12 mouse cellular contexts compared by ENCODE assay signal in the genomic region with DNA sequence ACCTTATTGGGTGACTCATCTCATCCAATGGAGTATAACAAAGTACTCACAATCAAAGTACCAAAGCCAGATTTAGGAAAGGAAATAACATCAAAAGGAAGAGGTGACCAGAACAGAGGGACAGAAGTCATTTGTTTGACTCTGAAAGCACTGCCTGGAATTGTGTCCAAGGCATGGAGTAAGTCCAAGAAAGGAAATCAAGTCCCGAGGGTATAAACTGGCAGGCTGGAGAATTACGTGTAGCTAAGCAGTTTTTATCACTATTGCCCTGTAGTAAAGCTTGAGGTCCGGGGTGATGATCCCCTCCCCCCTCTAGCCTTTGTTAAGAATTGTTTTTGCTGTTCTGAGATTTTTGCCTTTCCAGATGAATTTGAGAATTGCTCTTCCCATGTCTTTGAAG.
A peak's percentile ranks its signal among the peaks of the same experiment; 100 is the strongest.
DNase-seq lines count a peak whose midpoint lies in the region.
"Had no signal": no experiment of that assay in that cellular context is flagged by ENCODE, and none has a peak within 500 bp of the region (broad histone marks: within the 10 kb centered on the region; RNA-seq: fewer than 3 reads in every experiment).

No protein-coding gene starts in this region.

- intact Hi-C loops in heart, postnatal 10 days (cut with DNase I) = no loop called here

- DNase-seq in adrenal gland, postnatal 10 days = peak; percentile 51
- DNase-seq in adrenal gland, adult 8-10 months = no peak
- peak; percentile 41 to 51 for DNase-seq in cerebellum, postnatal 10 days
- DNase-seq in cerebellum, postnatal 36 days = no peak
- peak; percentile 3 to 4 for DNase-seq in heart, postnatal 10 days
- DNase-seq in heart, adult 11 months = no peak
- DNase-seq: adrenal gland, adult 2 months; B cell, adult 2 months; cerebellum, adult 18-20 months; cerebellum, adult 8-10 months; cerebellum, adult 9-11 months; forebrain, postnatal 0 days had no signal

Comparison
In these comparisons a context has a peak if more than half of its experiments do, and no peak if none do; other contexts are left out.
1. DNase-seq: peak in adrenal gland, postnatal 10 days (single experiment), cerebellum, postnatal 10 days (2 of 2) and heart, postnatal 10 days (2 of 2); none in adrenal gland, adult 8-10 months (single experiment), cerebellum, postnatal 36 days (0 of 2) and heart, adult 11 months (single experiment).